Mouse (Mus musculus): ENCODE data around the gene Fam49a. TPM values are rescaled to one million over a fixed set of nuclear protein-coding genes. Genes with fewer than 3 reads are reported as not detected.

The Fam49a gene
- polyA plus RNA-seq, 1 experiment from 2014 or later, result 48.9 TPM

- Histone ChIP-seq H3K27me3 (ENCODE audit: control insufficient read depth, insufficient read depth, low read length) (no peaks in the 10 kb centered on the region), H3K4me3 (ENCODE audit: low read depth, low read length) (no peak overlapping the region), H3K4me2 (no peak overlapping the region), H3K4me1 (ENCODE audit: control insufficient read depth, insufficient read depth, low read length) (no peaks in the 10 kb centered on the region), H3K36me3 (ENCODE audit: control insufficient read depth, insufficient read depth, low read length) (no peaks in the 10 kb centered on the region), H3K27ac (ENCODE audit: low read depth, low read length) (no peak overlapping the region), H3K9ac (ENCODE audit: low read depth, low read length) (no peak overlapping the region), H3K9me3 (replicated peaks; ENCODE audit: control insufficient read depth, low read length) (no peaks in the 10 kb centered on the region)
- peak; percentile 95 for ATAC-seq (replicated peaks; ENCODE audit: insufficient number of reproducible peaks, low FRiP score, low TSS enrichment)
- 62% methylated on average over 7 of the region's 7 CpGs for WGBS (ENCODE audit: insufficient replicate concordance)
Observed at GRCm38 (mm10) chr12:12428886-12429285, 166.9 kb downstream of the Fam49a start.

Measured in heart, embryonic 11.5 days (tissue).